Mouse (Mus musculus) yolk sac, embryonic 10.5 days (tissue): ENCODE data around the gene Flvcr2.

Experiments
- DNase-seq: peaks from one replicate; pipeline ENCODE4 v3.0.0-alpha.2; 2017; ENCODE audit warnings: low spot score

Flvcr2 gene

GRCm38 (mm10) chr12:85859511-85860189 lies 113.3 kb downstream of the Flvcr2 start:
- DNase-seq: no peak

GRCm38 (mm10) chr12:85862514-85862913 lies 116.2 kb downstream of the Flvcr2 start:
- peak; percentile 14 for DNase-seq
